Comparison of ENCODE assay signal across 15 mouse cellular contexts in the genomic region with DNA sequence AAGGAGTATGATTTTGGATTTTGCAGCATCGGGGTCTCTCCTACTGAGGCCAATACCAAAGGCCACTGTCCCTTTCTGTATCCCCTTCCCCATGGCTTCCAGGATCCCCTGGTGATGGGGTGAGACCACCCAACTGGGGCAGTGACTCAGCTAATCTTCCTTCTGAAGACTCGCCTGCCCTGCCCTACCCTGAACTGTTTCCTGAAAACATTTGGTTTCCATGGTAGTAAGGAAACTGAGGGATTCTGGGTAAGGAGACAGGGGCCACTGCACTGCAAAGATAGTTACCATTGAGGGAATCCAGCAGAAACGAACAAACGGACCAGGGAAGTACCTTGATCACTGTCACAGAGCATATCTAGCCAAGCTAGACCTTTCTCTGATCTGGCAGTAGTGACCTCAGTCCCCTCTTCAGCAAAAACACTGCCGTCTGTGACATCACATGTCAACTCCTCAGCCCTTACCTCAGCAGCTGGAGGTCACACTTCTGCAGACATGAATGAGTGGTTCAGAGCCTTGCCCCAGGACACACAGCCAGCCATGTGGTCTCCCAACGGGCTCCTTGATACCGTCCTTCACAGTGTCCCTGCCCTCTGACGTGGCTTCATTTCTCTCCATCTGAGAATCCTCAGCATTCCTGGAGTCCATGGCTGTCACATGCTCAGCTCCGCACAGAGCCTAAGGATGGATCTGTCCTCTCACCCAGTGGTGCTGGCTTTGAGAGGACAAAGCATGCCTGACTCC. TPM values are rescaled to one million over a fixed set of nuclear protein-coding genes. Genes with fewer than 3 reads are reported as not detected.
A peak's percentile ranks its signal among the peaks of the same experiment; 100 is the strongest.
DNase-seq lines count a peak whose midpoint lies in the region; ATAC-seq and TF ChIP-seq lines count a peak whose summit lies in the region.
"Had no signal": no experiment of that assay in that cellular context is flagged by ENCODE, and none has a peak within 500 bp of the region (broad histone marks: within the 10 kb centered on the region; RNA-seq: fewer than 3 reads in every experiment).

No protein-coding gene starts in this region.

- peaks cover 23% of the 10 kb centered on the region for H3K4me1 ChIP-seq in hindbrain, embryonic 10.5 days (replicated peaks)
- H3K4me1 ChIP-seq in hindbrain, postnatal 0 days (ENCODE audit: insufficient read depth, low read length): no peaks in the 10 kb centered on the region
- H3K4me1 ChIP-seq in G1E (ENCODE audit: insufficient read depth, low read depth, low read length): 0 out of 2 replicates have a peak, but pooled peaks cover 5% of the 10 kb centered on the region
- H3K4me1 ChIP-seq in intestine, postnatal 0 days (replicated peaks; ENCODE audit: control insufficient read depth, insufficient read depth, low read length): peaks cover 28% of the 10 kb centered on the region; the same call in 1 of the 2 replicates

- no peaks in the 10 kb centered on the region for H3K9me3 ChIP-seq in hindbrain, embryonic 10.5 days
- H3K9me3 ChIP-seq in hindbrain, postnatal 0 days (ENCODE audit: low read length): no peaks in the 10 kb centered on the region
- H3K9me3 ChIP-seq in G1E (replicated peaks): no peaks in the 10 kb centered on the region
- no peaks in the 10 kb centered on the region for H3K9me3 ChIP-seq in intestine, postnatal 0 days (ENCODE audit: control insufficient read depth)

- no peak overlapping the region for H3K9ac ChIP-seq in hindbrain, postnatal 0 days (replicated peaks; ENCODE audit: low read length)
- no peak overlapping the region for H3K9ac ChIP-seq in intestine, postnatal 0 days (ENCODE audit: low read depth, low read length)
- H3K9ac ChIP-seq: liver, embryonic 14.5 days had no signal

- H3K4me3 ChIP-seq in hindbrain, embryonic 10.5 days: no peak overlapping the region
- H3K4me3 ChIP-seq in hindbrain, postnatal 0 days (ENCODE audit: low read length): no peak overlapping the region
- H3K4me3 ChIP-seq in G1E (ENCODE audit: low read depth, low read length): no peak overlapping the region
- no peak overlapping the region for H3K4me3 ChIP-seq in intestine, postnatal 0 days (ENCODE audit: low read depth, low read length)

- intact Hi-C loops in left cerebral cortex, postnatal 10 days (cut with DNase I): no loop called here

- H3K27ac ChIP-seq in hindbrain, embryonic 10.5 days: peak overlapping the region; percentile 40; the same call in 1 of the 2 replicates
- H3K27ac ChIP-seq in hindbrain, postnatal 0 days: no peak overlapping the region
- H3K27ac ChIP-seq in intestine, postnatal 0 days (ENCODE audit: low read depth, low read length): peak overlapping the region; percentile 71; the same call in 1 of the 2 replicates
- H3K27ac ChIP-seq: liver, embryonic 14.5 days had no signal

- DNase-seq in hindbrain, embryonic 10.5 days (ENCODE audit: low spot score): no peak
- DNase-seq in hindbrain, postnatal 0 days (ENCODE audit: low spot score): no peak
- DNase-seq in G1E (ENCODE audit: low spot score): no peak
- peak; percentile 31 for DNase-seq in c-Kit-positive CD71-negative TER-119-negative erythroid progenitor cells, embryonic 14.5 days (ENCODE audit: low read depth)
- DNase-seq in left cerebral cortex, postnatal 10 days (ENCODE audit: extremely low spot score in 1 of 2, low spot score in 2 of 2): no peak
- DNase-seq: cerebellum, adult 9-11 months; gastrocnemius, postnatal 25 days; lung, postnatal 36 days had no signal

- TF ChIP-seq CTCF in hindbrain, postnatal 0 days (IDR thresholded peaks at IDR 0.05; ENCODE audit: low read depth): no peak
- TF ChIP-seq CTCF in G1E (IDR thresholded peaks at IDR 0.05; ENCODE audit: low read depth, low read length): no peak
- TF ChIP-seq CTCF in intestine, postnatal 0 days (IDR thresholded peaks at IDR 0.05; ENCODE audit: low read depth): no peak

- no peaks in the 10 kb centered on the region for H3K27me3 ChIP-seq in hindbrain, embryonic 10.5 days (ENCODE audit: insufficient read depth, poor library complexity, severe bottlenecking)
- H3K27me3 ChIP-seq in hindbrain, postnatal 0 days (ENCODE audit: insufficient read depth, low read length): no peaks in the 10 kb centered on the region
- H3K27me3 ChIP-seq in G1E (ENCODE audit: insufficient read depth, low read length): no peaks in the 10 kb centered on the region
- no peaks in the 10 kb centered on the region for H3K27me3 ChIP-seq in intestine, postnatal 0 days (replicated peaks; ENCODE audit: control insufficient read depth, insufficient read depth, low read length)

- ATAC-seq in hindbrain, postnatal 0 days: no peak
- ATAC-seq in G1E (ENCODE audit: extremely low read depth, insufficient number of reproducible peaks, low FRiP score, poor library complexity, severe bottlenecking): 0 out of 2 replicates have a peak, but pooled peaks have one; percentile 15
- no peak for ATAC-seq in intestine, postnatal 0 days
- ATAC-seq in cerebellum, adult (ENCODE audit: insufficient number of reproducible peaks, low FRiP score, low TSS enrichment): no peak
- ATAC-seq: forebrain, embryonic 14.5 days; hindbrain, embryonic 16.5 days had no signal

- H3K4me2 ChIP-seq in hindbrain, postnatal 0 days (ENCODE audit: low read depth, low read length): no peak overlapping the region
- no peak overlapping the region for H3K4me2 ChIP-seq in intestine, postnatal 0 days (replicated peaks; ENCODE audit: low read depth)

- 55% methylated on average over 9 of the region's 9 CpGs for WGBS in hindbrain, embryonic 10.5 days
- 61% methylated on average over 9 of the region's 9 CpGs for WGBS in hindbrain, postnatal 0 days
- WGBS in intestine, postnatal 0 days: 51% methylated on average over 9 of the region's 9 CpGs

- no peaks in the 10 kb centered on the region for H3K36me3 ChIP-seq in hindbrain, embryonic 10.5 days
- no peaks in the 10 kb centered on the region for H3K36me3 ChIP-seq in hindbrain, postnatal 0 days (ENCODE audit: insufficient read depth, low read length)
- H3K36me3 ChIP-seq in G1E (replicated peaks): peaks cover 40% of the 10 kb centered on the region
- H3K36me3 ChIP-seq in intestine, postnatal 0 days (ENCODE audit: control insufficient read depth, insufficient read depth): peaks cover 38% of the 10 kb centered on the region

RNA-seq across cellular contexts. Expression of gene Anxa11, which starts 27.4 kb away (rescaled TPM):
- 4.2 and 4.4 TPM in 2 replicates for polyA plus RNA-seq in hindbrain, embryonic 10.5 days (2016; fragmentation: Nextera tagmentation; extraction: Ambion mirVana)
- total RNA-seq in hindbrain, postnatal 0 days (2014; rRNA removed): 3.7 and 4.2 TPM in 2 replicates
- 4.5 and 4.9 TPM in 2 replicates for polyA plus RNA-seq in hindbrain, postnatal 0 days (2015; fragmentation: Nextera tagmentation; extraction: Ambion mirVana)
- 22.8 and 24.7 TPM in 2 replicates for total RNA-seq in G1E (2014; fragmentation: Nextera tagmentation)
- total RNA-seq in G1E (2017): 3.3 and 4.5 TPM in 2 replicates
- 51.5 and 57.7 TPM in 2 replicates for polyA plus RNA-seq in G1E (2012)
- 82.3 and 86.7 TPM in 2 replicates for polyA plus RNA-seq in intestine, postnatal 0 days (2015; fragmentation: Nextera tagmentation; extraction: Ambion mirVana)
- total RNA-seq in left cerebral cortex, postnatal 10 days (2021): 10 to 100 TPM in 1 of 2 experiments, 1 to 10 TPM in 1; 9.3 to 11.0 TPM

RNA-seq across cellular contexts. Expression of gene Plac9a, which starts 33.6 kb away (rescaled TPM):
- not detected in 2 replicates for polyA plus RNA-seq in hindbrain, embryonic 10.5 days (2016; fragmentation: Nextera tagmentation; extraction: Ambion mirVana)
- total RNA-seq in hindbrain, postnatal 0 days (2014; rRNA removed): 2.0 TPM in 1 of 2 replicates, not detected in the other
- polyA plus RNA-seq in hindbrain, postnatal 0 days (2015; fragmentation: Nextera tagmentation; extraction: Ambion mirVana): 0.41 TPM in 1 of 2 replicates, not detected in the other
- total RNA-seq in G1E (2014; fragmentation: Nextera tagmentation) (not detected in 2 replicates), G1E (2017) (not detected in 2 replicates)
- polyA plus RNA-seq in G1E (2012): not detected in 2 replicates
- polyA plus RNA-seq in intestine, postnatal 0 days (2015; fragmentation: Nextera tagmentation; extraction: Ambion mirVana): 0.46 and 1.3 TPM in 2 replicates
- total RNA-seq in left cerebral cortex, postnatal 10 days (2021): 1 to 10 TPM in 1 of 2 experiments, not detected in 1; 1.4 TPM
- polyA plus RNA-seq: embryonic facial prominence, embryonic 14.5 days; forebrain, embryonic 14.5 days; hindbrain, embryonic 16.5 days; stomach, embryonic 16.5 days had no signal

RNA-seq across cellular contexts. Expression of gene Tmem254a, which starts 58.2 kb away (rescaled TPM):
- 1.9 and 3.9 TPM in 2 replicates for polyA plus RNA-seq in hindbrain, embryonic 10.5 days (2016; fragmentation: Nextera tagmentation; extraction: Ambion mirVana)
- 8.3 and 8.6 TPM in 2 replicates for total RNA-seq in hindbrain, postnatal 0 days (2014; rRNA removed)
- 5.0 and 9.1 TPM in 2 replicates for polyA plus RNA-seq in hindbrain, postnatal 0 days (2015; fragmentation: Nextera tagmentation; extraction: Ambion mirVana)
- 2.9 and 6.5 TPM in 2 replicates for total RNA-seq in G1E (2014; fragmentation: Nextera tagmentation)
- 1.5 and 1.6 TPM in 2 replicates for total RNA-seq in G1E (2017)
- 0.44 TPM in 2 replicates for polyA plus RNA-seq in G1E (2012)
- polyA plus RNA-seq in intestine, postnatal 0 days (2015; fragmentation: Nextera tagmentation; extraction: Ambion mirVana): 4.7 and 5.0 TPM in 2 replicates
- total RNA-seq in left cerebral cortex, postnatal 10 days (2021): 10 to 100 TPM; 19.3 to 19.6 TPM
